Mouse (Mus musculus): Measurements from ENCODE around the gene Otof.
A peak's percentile ranks its signal among the peaks of the same experiment; 100 is the strongest.

Otof gene

GRCm38 (mm10) chr5:30423572-30424244 is 38.0 kb downstream of the Otof start:
- peak; percentile 56 for DNase-seq (ENCODE audit: low spot score)

DNA sequence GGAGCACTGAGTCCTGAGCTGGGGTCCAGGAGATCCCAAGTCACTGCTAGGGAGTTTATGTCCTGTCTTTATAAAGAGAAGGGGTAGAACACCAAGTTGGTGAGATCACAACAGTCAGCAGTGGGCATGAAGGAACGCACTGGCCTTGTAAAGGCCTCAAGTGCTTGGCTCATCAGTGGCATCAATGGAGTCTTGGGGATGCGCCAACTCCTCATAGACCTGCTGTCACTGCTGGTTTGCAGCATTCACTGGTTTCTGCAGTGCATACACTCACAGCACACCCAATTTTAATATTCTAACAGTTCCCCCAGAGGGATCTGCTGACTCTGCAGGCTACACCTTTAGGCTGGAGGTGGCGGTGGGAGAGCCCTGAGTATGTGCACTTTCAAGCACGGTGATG is 38.6 kb downstream of the Otof start:
- no peak for DNase-seq (ENCODE audit: low spot score)

GRCm38 (mm10) chr5:30416665-30417064 is 45.1 kb downstream of the Otof start:
- no peak for DNase-seq (ENCODE audit: low spot score)

DNA sequence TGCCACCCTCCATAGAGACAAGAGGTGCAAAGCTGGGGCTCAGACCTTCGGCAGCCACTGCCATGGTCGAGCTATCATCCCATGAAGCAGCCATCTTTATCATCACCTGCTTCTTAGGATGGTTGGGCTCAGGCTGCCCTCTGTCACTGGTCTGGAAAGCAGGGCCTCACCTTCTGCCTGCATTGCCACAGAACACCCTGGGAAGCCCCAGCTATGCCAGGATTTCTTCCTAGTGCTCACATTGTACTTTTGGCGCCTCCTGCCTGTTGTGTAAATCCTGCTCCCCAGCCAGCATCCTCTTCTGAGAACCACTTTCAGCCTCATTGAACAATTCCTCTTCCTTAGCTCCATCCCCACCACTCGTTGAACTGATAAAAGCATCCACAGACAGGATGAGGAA is 45.9 kb downstream of the Otof start:
- no peak for DNase-seq (ENCODE audit: low spot score)

GRCm38 (mm10) chr5:30415381-30415780 is 46.4 kb downstream of the Otof start:
- DNase-seq (ENCODE audit: low spot score) = no peak

DNA sequence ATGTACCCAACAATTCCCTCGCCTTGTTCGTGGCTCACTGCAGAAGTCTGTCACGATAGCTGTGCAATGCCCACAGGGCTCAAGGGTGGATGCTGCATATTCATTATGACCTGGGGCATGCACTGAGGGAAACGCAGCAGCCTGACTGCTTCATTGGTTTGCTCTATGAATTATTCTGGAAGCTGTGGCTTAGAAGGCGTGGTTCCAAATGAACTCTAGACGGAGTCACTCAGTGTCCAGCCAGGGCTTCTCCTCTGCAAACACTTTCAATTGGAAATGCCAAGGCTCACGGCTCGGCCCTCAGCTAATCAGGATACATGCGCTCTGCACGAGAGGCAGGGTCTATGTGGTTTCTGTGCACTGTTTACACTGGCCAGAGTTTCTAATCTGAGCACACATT is 50.2 kb downstream of the Otof start:
- no peak for DNase-seq (ENCODE audit: low spot score)

- DNase-seq (ENCODE audit: low spot score) = no peak
These were observed 54.9 kb downstream of the Otof start for GRCm38 (mm10) chr5:30406876-30407275.

GRCm38 (mm10) chr5:30401165-30401564 is 60.6 kb downstream of the Otof start:
- no peak for DNase-seq (ENCODE audit: low spot score)

GRCm38 (mm10) chr5:30400521-30400920 is 61.2 kb downstream of the Otof start:
- DNase-seq (ENCODE audit: low spot score) = no peak

GRCm38 (mm10) chr5:30391473-30391872 is 70.3 kb downstream of the Otof start:
- DNase-seq (ENCODE audit: low spot score) = peak; percentile 77

GRCm38 (mm10) chr5:30389836-30390235 is 71.9 kb downstream of the Otof start:
- no peak for DNase-seq (ENCODE audit: low spot score)

DNA sequence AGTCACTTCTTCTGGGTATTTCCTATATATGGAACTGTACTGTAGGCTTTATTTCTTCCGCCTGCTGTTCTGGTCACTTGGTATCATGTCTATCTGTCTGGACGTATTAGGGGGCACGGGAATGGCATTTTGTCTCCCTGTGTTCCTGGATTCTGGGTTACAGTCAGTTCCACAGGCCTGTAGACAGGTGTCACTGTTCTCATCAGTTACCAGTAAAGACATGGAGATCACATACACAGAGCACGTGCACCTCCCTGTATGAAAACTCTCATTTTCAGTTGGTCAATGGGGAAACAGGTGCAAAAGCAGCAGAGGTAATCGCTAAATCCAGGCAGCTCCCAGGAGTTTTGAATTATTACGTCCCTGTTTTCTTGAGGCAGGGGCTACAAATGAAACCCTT is 74.0 kb downstream of the Otof start:
- no peak for DNase-seq (ENCODE audit: low spot score)

- no peak for DNase-seq (ENCODE audit: low spot score)
These were observed 78.9 kb downstream of the Otof start for GRCm38 (mm10) chr5:30382876-30383275.

- DNase-seq (ENCODE audit: low spot score) = peak; percentile 15
These were observed 92.3 kb downstream of the Otof start for GRCm38 (mm10) chr5:30369426-30369825.

DNA sequence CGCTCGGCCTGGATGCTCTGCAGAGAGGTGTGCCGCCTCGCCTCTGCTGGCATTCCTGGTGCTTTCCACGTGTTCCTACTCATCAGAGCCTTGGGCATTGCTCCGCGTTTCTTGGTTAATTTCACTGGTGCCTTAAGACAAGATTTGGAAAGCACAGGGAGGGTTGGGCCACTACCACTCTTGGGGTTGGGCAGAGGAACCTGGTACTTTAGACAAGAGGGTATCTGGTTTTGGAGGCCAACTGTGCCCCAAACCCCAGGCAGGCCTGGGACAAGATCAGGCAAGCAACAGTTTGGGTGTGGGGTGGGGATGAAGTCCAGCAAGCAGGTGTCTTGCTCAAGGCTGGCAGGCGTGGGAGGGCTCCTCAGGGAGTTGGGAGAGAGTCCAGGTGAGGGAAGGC is 94.3 kb downstream of the Otof start:
- no peak for DNase-seq (ENCODE audit: low spot score)

- DNase-seq (ENCODE audit: low spot score) = no peak
These were observed 103.2 kb downstream of the Otof start for GRCm38 (mm10) chr5:30358436-30359099.

DNA sequence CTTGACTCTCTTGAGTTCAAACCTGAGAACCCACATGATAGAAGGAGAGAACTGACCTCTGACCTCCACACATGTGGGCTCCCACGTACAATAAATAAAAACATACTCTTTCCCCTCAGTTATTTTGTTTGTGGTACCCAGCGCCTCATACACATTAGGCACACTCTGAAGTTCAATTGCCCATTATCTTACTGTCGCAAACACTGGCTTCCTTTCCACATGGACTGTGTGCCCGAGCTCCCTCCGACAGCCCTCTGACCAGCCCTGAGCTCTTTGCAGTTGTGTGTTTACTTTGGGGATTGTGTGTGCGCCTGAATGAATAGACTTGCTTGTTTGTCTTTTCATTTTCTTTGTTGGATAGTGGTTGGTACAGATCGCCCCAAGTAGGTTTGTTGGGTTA is 105.1 kb downstream of the Otof start:
- no peak for DNase-seq (ENCODE audit: low spot score)

GRCm38 (mm10) chr5:30355559-30356159 is 106.1 kb downstream of the Otof start:
- DNase-seq (ENCODE audit: low spot score) = no peak

- no peak for DNase-seq (ENCODE audit: low spot score)
These were observed 106.6 kb downstream of the Otof start for GRCm38 (mm10) chr5:30355114-30355513.

GRCm38 (mm10) chr5:30353605-30354004 is 108.1 kb downstream of the Otof start:
- no peak for DNase-seq (ENCODE audit: low spot score)

DNA sequence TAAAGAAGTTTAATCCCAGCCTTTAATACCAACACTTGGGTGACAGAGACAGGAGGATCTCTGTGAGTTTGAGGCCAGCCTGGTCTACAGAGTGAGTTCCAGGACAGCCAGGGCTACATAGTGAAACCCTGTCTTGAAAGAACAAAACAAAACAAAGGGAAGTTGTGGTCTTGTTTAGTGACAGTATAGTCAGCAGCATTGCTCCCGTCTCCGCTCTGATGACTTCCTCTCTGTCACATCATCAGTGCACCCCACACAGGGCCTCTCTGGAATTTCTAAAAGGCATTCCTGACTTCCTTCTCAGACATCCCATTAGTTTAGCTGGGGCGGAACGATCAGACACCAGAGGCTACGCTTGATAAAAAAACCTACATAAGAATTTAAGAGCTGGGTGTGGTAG is 117.8 kb downstream of the Otof start:
- no peak for DNase-seq (ENCODE audit: low spot score)

GRCm38 (mm10) chr5:30343107-30343506 is 118.6 kb downstream of the Otof start:
- peak; percentile 56 for DNase-seq (ENCODE audit: low spot score)

- no peak for DNase-seq (ENCODE audit: low spot score)
These were observed 119.1 kb downstream of the Otof start for GRCm38 (mm10) chr5:30342601-30343015.
